Mouse (Mus musculus): ENCODE measurements at regions not wholly inside any gene's neighbourhood (a gene's known extent, or its start where the extent isn't known, plus 50 kb on each side); places are given as distances from the start of the nearest gene placed in this dataset.

DNA sequence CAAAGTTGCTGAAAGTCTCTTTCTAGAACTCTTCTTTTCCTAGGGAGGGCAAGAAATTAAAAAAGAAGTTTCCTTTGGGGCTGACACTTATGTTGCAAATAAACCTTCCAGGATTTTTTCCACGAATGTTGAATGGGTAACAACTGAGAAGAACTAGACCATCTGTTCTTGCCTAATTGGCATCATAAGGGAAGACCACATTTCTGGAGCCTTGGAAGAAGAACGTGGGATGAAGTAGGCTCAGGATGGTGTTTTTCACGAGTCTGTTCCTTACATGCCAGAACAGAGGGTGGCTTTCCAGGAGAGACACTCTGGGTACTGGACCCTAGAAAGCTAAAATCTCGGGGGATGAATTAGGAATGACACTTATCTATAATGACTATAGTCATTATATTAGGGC lies 314.1 kb downstream of the Cog6 start:
- no peak for TF ChIP-seq CTCF (IDR thresholded peaks at IDR 0.05; ENCODE audit: low read depth)
- no peak for TF ChIP-seq EP300 (IDR thresholded peaks at IDR 0.05; ENCODE audit: low read depth)
